Mouse (Mus musculus) fibroblast of lung, adult 2 months (primary cell): ENCODE measurements around the gene Babam1.
A peak's percentile ranks its signal among the peaks of the same experiment; 100 is the strongest.

ENCODE experiments used
- DNase-seq: peaks from one replicate; pipeline ENCODE4 v3.0.0-alpha.2; 2011; ENCODE audit warnings: low read depth

Gene Babam1

DNA sequence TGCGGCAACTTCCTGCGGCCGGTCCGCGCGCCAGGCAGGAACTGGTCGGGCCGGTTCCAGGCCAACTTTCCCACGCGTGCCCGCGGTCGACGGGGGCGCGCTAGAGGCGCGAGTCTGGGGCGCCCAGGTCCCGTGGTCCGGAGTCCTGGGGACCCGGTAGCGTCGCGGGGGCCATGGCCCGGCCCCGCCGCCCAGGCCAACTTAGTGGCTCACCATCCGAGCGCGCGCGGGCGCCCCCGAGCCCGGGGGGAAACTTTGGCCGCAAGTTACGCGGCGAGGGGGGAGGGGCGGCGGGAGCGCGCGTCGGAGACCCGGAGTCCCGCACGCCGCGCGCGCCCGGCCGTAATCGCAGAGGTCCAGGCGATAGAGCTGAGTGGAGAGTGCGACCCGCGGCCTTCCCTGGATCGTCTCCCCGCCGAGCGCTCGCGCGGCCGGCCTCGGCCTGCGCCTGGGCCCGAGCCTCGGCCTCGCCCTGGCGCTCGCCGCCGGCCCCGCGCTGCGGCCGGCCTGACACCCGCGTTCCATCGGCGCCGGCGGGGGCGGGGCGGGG is 15.2 kb upstream of the Babam1 start, which contains the start of gene Nr2f6:
Gene Nr2f6, minus strand, starts transcription at position 540 of the 550 bp plus-strand sequence.
- DNase-seq: no peak

DNA sequence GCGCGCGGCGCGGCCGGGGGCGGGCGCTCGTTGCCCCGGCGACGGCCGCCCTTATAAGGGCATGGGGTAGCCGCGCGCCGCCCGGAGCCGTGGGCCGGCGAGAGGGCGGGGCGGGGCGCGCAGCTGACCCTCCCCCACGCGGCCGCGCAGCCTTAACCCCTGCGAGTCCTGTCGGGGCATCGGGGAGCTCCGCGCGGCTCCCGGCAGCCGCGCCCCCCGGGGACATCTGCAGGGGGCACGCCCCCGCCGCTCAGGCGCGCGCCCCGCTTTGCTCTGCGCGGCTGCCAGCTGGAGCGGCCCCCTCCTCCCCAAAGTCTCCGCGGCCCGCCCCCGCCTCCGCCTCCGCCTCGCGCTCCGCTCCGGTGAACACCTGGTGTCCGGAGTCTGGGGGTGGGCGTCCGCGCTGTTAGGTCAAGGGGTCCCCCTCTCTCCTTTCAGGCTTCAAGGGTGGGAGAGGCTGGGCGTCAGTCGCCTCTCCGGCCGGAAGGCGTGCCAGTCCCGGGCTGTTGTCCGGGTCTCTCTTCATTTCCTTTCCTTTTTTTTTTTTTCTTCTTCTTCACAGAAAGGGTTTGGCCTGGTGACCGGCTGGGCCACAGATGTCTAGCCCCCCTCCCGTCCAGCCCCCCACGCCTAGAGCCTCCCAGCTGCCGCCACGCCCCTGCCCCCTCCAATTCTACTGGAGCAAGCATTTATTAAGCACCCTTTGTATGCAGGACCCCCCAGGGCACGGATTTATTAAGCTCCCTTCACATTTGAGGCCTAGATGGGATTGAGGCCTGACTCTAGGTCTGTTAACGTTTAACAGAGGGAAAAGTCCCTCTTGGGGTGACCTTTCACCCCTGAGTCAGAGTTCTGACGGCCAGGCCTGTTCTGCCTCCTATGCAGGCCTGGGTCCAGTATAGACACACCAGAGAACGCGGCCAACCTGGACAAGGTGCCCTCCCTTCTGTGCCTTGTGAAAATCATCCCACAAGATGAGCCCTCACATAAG is 14.4 kb upstream of the Babam1 start:
- no peak for DNase-seq

DNA sequence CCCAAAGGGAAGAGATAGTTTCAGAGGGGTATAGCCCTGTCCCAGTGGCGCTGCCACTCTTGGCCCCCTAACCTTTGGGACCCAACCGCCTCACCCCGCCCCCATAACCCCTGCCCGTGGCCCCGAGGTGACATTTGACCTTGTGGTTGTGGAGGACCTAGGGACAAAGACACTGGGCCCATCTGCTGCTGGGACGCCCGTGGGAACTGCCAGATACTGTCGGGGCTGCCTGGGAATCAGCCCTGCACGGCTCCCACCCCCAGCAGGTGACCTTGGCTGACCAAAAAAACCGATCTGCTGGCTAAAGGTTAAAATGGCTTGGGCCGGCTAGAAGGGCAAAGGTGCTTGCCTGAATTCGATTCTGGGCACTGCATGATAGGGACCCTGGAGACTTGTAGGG is 13.3 kb upstream of the Babam1 start:
- no peak for DNase-seq

DNA sequence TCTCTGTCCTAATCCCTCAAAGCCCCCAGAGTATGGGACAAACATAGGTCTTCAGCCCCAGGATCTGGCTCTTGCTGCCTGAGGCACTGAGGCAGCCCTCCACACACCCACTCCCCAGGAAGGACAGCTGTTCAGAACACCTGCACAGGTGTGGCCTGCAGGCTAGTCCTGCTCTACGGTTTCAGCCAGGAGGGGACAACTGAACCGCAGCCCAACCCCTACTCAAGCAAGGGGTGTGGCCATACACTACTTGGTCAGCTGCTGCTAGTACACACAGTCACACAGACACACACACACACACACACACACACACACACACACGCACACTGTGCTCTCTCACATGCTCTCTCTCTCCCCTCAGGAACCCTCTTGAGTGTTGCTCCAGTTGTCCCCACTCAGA is 12.8 kb upstream of the Babam1 start:
- DNase-seq: no peak

DNA sequence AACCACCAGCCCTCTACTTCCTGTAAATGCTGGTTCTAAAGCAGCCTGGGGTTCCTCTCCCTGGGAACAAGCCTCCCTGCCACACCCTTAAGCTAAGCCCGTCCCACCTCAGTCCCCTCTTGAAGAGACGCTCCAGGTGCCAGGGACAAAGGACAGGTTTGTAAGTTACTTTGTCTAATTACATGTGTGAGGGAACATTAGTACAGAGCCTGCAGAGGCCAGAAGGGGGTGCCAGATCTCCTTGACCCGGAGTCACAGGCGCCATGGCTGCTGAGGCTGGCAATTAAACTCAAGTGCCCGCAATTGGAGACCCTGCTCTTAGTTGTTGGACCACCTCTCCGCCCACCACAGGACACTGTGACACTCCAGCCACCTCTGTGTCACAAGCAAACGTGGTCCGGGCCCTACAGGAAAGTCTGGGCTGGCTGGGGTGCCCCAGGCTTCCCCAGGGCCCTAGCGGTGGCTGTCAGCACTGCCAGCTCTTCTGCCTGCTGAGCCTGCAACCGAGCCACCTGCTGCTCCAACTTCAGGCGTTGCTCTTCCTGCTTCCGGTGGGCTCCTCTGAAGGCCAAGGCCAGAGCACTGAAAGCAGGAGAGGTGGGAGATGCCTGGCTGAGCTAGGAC is 11.3 kb upstream of the Babam1 start:
- no peak for DNase-seq

DNA sequence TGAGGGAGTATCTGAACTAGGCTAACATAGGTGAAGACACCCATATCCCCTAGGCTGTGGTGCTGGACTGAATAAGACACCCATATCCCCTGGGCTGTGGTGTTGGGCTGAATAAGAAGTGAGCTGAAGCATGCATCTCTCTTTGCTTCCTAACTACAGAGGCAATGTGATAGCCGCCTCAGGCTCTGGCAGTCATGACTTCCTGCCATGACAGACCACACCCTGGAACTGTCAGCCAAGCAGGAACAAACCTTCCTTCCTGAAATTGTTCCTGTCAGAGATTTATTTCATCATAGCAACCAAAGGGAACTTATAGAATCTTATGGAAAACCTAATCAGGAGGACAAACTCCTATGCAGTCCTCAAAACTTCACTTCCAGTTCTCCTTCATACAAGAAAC is 8.4 kb upstream of the Babam1 start:
- no peak for DNase-seq

DNA sequence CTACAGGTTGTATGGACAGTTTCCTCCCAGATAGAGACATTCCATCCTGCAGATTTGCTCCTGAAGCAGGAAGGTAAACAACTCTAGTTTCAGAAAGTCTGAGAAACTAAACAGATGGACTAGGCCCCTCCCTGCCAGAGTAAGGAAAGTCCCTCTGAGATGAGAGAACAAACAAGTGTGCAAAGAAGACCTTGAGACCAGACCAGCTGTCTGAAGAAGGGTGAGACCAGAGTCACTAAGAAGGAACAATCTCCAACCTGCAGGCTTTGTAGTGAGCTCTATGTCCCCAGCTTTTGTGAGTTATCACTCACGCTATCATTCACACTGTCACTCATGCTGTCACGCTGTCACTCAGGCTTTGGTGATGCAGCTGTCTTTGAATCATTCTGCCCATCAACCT is 5.0 kb upstream of the Babam1 start:
- no peak for DNase-seq

DNA sequence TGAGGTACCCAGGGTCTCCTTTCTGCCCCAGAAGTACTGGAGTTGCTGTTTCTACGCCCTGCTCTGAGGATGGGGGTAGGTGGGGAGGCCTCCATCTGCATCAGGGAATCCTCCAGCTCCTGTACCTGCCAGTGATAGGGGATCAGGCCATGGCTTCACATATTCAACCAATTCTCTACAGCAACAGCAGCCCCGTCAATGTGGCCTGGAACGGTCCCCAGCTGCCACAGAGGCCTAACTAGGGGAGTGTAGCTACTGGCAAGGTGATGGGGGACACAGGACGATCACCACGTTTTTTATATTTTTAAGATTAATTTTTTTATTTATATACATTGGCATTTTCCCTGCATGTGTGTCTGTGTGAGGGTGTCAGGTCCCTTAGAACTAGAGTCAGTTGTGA is 4.3 kb upstream of the Babam1 start:
- DNase-seq: no peak

DNA sequence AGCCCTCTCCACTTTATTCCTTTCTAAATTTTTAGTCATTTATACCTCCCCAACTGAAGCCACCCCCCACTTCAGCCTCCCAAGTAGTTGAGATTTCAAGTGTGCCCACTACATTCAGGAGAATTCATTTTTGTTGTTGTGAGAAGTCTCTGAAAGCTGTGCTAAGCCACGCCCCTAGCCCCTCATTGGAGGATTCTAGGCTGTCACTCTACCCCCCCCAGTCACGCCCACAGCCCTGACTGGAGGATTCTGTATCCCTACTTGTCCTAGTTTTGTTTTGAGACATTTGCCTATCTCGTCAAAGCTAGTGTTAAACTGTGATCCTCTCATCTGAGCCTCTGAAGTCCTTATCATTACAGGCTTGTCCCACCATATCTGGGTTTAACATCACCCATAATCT is 3.8 kb upstream of the Babam1 start:
- no peak for DNase-seq

DNA sequence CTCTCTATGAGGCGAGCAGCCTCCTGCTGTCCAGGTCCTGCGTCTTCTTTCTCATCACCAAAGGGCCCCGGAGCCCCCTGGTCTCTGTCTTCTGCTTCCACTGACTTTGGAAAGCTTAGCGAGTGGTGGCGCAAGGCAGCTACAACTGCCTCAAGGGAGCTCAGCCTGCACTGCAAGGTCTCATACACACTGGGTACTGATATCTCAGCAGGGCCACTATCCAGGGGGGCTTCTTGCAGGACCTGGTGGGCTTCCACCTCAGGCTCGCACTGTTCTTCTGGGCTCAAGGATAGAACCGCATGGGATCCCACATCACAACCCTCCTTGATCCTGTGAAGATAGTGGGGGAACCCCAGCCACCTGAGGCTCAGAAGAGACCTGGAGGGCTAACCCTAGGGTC is 2.2 kb upstream of the Babam1 start:
- DNase-seq: no peak

DNA sequence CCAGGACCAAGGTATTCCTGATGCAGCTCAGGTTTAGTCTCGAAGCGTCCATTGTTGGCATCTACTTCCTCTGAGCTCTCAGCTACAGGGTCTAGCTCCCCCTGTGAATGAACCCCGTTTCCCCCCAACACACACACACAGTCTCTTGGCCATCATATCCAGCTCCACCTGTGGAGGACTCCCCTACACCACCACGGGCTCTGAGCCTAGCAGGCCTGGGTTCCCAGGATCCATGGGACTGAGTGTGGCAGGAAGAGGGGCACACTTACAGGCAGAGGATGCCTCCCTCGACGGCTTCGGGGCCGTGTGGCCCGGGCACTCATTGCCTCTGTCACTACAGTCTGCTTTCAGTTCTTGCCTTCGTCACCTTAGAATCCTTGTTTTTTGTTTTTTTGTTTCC is 1.6 kb upstream of the Babam1 start:
- no peak for DNase-seq

DNA sequence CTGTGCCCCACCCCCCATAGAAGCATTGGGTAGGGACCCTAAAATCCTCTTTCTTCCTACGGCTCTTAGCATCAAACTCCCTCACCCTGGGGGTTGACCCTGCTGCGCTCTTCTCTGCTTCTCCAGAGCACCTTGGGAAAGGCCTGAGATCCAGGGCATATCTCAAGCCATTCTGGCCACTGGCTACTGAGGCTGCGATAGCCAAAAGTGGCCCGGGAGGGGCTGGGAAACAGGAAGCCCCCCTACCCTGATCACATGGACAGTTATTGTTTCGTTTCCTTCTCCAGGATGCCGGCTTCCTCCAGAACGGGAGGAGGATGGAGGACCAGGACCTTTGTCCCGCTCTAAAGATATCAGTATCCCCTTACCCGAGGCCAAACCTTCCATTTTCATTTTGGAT is 1.0 kb upstream of the Babam1 start, which contains the start of gene Ushbp1:
Gene Ushbp1, minus strand, starts transcription at position 174 of the 400 bp plus-strand sequence.
- DNase-seq: no peak

DNA sequence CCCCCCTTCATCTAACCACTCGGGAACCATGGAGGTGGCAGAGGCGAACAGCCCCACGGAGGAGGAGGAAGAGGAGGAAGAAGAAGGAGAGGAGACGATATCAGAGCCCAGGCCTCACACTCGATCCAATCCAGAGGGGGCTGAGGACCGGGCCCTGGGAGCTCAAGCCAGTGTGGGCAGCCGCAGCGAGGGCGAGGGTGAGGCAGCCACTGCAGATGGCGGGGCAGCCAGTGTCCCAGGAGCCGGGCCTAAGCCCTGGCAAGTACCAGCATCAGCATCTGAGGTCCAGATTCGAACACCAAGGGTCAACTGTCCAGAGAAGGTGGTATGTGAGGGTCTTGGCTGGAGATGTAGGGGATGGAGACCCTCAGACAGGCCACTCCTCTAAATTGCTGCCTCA is 1.0 kb downstream of the Babam1 start:
- no peak for DNase-seq

DNA sequence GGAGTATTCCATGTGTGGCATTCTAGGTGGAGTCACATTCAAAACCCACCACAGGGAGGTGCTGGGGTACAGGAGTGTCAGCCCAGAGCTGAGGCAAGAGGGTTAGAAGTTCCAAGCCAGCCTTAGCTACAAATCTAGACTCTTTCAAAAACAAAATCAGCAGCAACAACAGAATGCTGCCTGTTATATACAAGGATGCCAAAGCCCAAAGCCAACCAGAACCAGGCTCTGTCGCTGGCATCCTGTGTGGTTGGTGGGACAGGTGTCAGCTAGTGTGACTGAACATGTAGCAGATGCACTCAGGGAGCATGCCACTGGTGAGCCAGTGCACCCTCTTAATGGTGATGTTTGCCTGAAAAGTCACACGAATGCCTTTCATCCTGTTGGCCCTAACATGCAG is 4.2 kb downstream of the Babam1 start:
- no peak for DNase-seq

DNA sequence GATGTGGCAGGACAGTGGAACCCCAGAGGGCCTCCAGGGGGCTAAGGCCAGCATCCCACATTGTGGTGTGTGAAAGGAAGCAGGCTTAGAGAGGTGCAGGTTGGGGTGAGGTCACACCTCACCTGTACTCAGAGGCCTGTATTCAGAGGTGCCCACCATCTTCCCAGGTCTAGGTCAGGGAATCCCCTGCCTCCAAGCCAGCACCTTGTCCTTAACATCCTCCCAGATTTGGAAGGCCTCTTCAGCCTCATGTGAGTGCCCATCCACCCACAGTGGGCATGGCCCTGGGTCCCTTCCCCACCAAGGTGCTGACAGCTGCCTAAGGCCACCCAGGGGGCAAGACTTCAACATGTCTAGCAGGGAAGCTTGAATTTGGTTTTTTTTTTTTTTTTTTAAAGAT is 4.8 kb downstream of the Babam1 start:
- DNase-seq: no peak

DNA sequence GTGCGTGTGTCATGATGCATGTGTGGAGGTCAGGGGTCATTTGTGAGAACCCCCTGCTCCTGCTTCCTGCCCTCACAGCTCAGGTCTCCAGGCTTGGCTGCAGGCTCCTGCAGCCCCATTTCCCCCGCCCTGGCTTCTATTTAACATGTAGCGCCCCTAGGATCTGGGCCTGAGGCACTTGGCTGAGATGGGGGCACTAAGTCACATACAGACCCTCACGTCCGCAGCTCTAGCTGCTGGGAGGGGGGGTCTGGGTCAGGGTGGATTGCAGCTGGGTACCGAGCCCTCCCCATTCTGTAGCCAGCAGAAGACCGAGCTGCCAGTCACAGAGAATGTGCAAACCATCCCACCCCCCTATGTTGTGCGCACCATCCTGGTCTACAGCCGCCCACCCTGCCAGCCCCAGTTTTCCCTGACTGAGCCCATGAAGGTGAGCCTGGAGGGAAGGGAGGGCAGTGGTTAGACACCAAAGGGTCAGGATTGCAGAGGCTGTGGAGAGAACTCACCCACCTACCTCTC is 5.8 kb downstream of the Babam1 start:
- no peak for DNase-seq

DNA sequence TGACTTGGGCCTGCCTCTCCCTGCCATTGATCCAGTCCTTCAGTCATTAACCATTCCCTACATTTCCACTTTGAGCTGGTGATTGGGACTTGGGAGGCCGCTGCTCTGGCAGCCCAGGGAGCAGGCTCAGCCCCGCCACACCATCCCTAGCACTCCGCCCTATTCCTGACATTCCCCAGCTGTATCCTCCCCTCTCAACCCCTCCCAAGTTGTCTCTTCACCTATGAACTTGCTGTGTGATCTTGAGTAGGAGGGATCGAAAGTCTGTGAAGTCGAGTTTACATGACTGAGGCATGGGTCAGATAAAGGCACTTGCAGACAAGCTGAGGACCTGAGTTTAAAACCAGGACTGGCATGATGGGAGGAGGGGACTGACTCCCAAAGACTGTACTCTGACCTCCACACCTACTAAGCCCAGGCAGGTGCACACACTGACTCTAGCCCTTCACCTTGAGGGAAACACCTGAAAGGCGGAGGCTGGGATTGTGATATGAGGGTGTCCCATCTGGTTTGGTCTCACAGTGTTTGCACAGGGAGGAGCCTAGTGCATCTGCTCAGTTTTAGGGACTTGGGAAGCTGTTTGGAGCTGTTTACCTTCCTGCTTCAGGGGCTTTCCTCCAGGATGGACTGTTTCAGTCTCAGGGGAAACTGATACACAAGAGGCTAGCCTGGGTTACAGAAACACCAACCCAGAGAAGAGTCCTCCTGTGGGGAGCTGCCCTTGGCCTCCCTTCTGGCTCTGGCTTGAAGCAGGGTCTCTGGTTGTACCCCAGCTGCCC is 6.6 kb downstream of the Babam1 start:
- no peak for DNase-seq

DNA sequence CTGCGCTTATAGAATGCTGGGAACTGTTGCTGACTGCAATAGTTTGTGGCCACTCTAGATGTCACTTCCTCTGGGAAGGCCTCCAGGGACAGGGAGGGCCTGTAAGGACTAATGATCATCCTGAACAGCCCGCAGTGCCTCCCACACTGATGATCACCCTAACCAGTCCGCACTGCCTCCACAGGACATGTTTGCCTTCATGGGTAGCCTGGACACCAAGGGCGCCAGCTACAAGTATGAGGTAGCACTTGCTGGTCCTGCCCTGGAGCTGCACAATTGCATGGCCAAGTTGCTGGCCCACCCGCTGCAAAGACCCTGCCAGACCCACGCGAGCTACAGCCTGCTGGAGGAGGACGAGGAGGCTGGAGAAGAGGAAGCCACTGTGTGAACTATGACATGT is 7.3 kb downstream of the Babam1 start:
- DNase-seq: no peak

DNA sequence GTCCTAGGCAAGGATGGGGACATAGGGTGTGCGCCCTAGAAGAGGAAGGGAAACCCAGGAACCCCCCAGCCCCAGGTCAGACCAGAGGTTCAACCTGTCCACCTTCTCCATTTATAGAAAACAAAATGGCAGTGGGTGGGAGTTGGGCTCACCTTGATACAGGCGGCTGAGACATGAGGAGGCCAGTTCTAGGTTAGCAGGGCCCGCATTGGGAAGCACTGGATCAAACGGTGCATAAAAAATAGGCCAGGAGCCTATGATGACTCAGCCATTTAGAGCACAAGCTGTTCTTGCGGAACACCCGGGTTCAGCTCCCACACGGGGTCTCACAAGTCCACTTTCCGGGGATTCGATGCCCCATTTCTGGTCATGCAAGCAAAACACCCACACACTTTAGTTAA is 8.3 kb downstream of the Babam1 start:
- no peak for DNase-seq

DNA sequence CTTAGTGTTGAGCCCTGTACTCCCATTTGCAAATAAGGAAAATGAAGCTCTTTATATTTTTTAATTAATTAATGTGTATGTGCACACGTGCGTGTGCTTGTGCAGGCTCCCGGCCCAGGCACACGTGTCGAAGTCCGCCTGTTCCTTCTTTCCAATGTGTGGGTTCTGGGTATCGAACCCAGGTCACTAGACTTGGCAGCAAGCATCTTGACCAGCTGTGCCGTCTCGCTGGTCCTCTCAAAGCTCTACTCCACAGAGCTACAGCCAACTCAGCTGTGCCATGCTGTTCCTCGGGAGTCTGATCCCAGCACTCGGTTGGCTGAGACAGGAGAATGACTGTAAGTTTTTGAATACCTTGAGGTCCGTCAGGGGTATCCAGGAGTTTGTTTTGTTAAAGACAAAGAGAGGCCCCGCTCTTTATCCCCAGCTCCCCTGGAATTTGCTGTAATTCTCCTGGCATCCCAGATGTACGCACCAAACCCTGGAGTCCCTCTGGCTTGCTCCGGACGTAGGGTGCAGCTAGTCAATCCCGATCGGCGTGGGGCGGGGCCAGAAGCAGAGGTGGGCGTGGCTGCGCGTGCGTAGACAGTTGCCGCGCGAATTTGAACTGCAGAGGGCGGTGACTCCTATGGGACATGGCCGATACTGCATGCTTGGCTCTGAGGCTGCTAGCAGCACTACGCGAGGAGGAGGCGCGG is 8.9 kb downstream of the Babam1 start, which contains the start of gene Ankle1:
Gene Ankle1, plus strand, starts transcription at position 610 of the 698 bp plus-strand sequence.
- DNase-seq: peak; percentile 84
